Mouse (Mus musculus): ENCODE data around the gene Gm20715. TPM values are rescaled to one million over a fixed set of nuclear protein-coding genes. Genes with fewer than 3 reads are reported as not detected.
A peak's percentile ranks its signal among the peaks of the same experiment; 100 is the strongest.
"Not testable (repeated sequence)": the region's sequence is repeated elsewhere in the genome, so short reads cannot be mapped to it uniquely, and the experiment has no call there.

The Gm20715 gene
- under 1 TPM in 1 of 2 experiments, not detected in 1; 0.37 TPM for total RNA-seq (2021)
- long read RNA-seq, experiment 1, partial matches to known transcripts = 0 of 1 reads
- long read RNA-seq, experiment 1, other reads (novel, unspliced or antisense) = 1 of 1 reads
- long read RNA-seq, experiment 2, partial matches to known transcripts = 0 of 2 reads
- long read RNA-seq, experiment 2, other reads (novel, unspliced or antisense) = 2 of 2 reads

- DNase-seq (ENCODE audit: low spot score in 2 of 2) = peak; percentile 83 to 84
- intact Hi-C loops (cut with DNase I) = no loop called here
Observed at GRCm38 (mm10) chr7:6410043-6410442, at the start of gene Gm20715. Gene Gm20715, plus strand, starts transcription at chr7:6410277.

- intact Hi-C loops (cut with DNase I) = loop anchor here (5.0 kb wide), 2 partner anchors 57 to 72 kb away; no protein-coding TSS in a partner anchor
- no peak for DNase-seq (ENCODE audit: low spot score in 2 of 2)
Observed at GRCm38 (mm10) chr7:6360477-6361060, 49.5 kb upstream of the Gm20715 start.

DNA sequence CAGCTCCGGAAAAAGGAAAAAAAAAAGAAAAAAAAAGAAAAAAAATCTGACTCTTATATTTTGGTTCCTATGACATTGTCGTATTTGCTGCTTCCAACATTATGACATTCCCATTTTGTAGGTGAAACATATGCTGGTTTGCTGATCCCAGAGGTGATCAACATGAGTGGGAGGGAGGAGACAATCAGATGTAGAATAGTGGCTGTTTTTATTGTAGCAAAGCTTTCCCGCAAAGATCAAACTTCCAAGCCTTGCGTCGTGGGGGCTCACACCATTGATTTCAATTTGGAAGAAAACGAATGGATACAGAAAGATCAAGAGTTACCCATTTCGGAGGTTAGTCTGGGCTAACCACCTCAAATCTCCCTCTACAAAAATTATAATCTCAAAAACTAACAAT is 48.3 kb upstream of the Gm20715 start:
- DNase-seq (ENCODE audit: low spot score in 2 of 2) = no peak
- intact Hi-C loops (cut with DNase I) = loop anchor here (5.0 kb wide), 2 partner anchors 56 to 71 kb away; no protein-coding TSS in a partner anchor

GRCm38 (mm10) chr7:6362268-6363046 is 47.6 kb upstream of the Gm20715 start:
- intact Hi-C loops (cut with DNase I) = loop anchor here (5.0 kb wide), 2 partner anchors 55 to 70 kb away; no protein-coding TSS in a partner anchor
- peak; percentile 98 to 99 for DNase-seq (ENCODE audit: low spot score in 2 of 2)

DNA sequence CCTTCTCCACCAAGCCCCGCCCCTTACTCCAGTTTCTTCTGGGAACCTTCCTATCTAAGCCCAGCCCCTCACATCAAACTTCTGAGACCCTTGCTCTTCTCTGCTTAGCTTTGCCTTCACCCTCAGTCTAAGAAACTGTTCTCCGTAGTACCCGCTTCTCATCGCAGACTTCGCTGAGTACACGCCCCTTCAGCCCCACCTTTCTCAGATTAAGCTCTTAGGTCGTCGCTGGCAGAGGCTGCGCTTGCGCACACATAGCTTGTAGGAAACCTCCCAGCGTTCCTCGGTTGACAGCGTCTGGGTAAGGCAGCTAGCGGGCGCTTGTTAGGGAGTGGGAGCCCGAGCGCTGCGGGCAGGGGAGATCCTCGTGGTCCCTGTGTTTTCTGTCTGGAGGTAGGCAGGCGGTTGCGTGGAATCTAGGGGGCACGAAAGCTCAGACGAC is 47.0 kb upstream of the Gm20715 start, which contains the start of gene Zfp78:
TSS of gene Zfp78 (plus strand) at position 234 of the 442 bp plus-strand sequence.
- peak in 1 of 2 experiments; percentile 86 for DNase-seq (ENCODE audit: low spot score in 2 of 2)
- intact Hi-C loops (cut with DNase I) = loop anchor here (5.0 kb wide), 2 partner anchors 54 to 69 kb away; no protein-coding TSS in a partner anchor

- intact Hi-C loops (cut with DNase I) = loop anchor here (5.0 kb wide), 2 partner anchors 53 to 68 kb away; no protein-coding TSS in a partner anchor
Observed at GRCm38 (mm10) chr7:6364761-6365160, 45.3 kb upstream of the Gm20715 start.

DNA sequence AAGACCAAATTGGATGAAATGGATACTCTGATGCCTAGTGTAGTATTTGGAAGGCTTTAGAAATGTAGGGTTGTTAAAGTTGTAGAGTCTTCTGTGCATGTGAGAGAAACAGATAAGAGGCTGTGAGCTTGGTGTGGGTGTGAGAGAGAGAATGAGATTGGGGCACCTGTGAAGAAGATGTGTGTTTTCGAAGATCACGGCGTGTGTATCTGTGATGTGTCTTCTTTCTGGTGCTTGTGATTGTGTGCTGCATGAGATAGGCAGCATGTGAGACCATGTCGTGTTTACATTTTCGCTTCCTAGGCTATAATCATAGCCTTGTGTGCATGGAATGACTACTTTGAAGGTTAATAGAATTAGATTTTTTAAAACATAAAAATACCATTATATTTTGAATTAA is 42.9 kb upstream of the Gm20715 start:
- DNase-seq (ENCODE audit: low spot score in 2 of 2) = no peak
- intact Hi-C loops (cut with DNase I) = no loop called here

More at GRCm38 (mm10) chr7:6364761-6365160, 45.3 kb upstream of the Gm20715 start:
- no peak for DNase-seq (ENCODE audit: low spot score in 2 of 2)

DNA sequence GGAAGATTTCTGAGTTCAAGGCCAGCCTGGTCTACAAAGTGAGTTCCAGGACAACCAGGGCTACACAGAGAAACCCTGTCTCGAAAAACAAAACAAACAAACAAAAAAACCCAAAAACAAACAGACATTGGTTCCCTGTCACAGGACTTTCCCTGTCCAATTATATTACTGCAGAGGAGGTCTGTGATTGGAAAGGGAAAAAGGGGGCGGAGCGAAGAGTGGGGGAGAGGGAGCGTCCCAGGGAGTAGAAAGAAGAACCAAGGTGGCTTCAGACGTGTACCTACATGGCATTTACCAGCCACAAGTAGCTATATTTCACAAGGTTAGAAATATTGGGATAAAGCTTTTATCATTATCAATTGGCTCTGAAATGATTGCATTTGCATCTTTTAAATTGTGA is 41.9 kb upstream of the Gm20715 start:
- intact Hi-C loops (cut with DNase I); DNase-seq (ENCODE audit: low spot score in 2 of 2): not testable (repeated sequence)

- intact Hi-C loops (cut with DNase I) = no loop called here
- no peak for DNase-seq (ENCODE audit: low spot score in 2 of 2)
Observed at GRCm38 (mm10) chr7:6369460-6369859, 40.6 kb upstream of the Gm20715 start.

DNA sequence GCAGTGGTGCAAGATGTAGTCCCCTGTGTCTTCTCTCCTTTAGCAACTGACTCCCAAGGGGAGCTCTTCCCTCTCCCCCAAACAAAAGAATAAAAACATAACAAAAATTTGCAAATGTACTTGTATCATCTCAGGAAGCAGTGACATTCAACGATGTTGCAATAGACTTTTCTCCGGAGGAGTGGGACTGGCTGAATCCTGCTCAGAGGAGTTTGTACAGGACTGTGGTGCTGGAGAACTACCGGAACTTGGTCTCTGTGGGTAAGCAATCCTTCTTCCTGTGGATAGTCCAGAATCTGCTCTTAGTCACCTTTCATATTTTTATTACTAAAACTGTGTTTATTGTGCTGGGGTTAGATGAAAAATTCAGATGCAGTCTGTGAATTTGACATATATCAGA is 37.1 kb upstream of the Gm20715 start:
- no peak for DNase-seq (ENCODE audit: low spot score in 2 of 2)
- intact Hi-C loops (cut with DNase I) = no loop called here

DNA sequence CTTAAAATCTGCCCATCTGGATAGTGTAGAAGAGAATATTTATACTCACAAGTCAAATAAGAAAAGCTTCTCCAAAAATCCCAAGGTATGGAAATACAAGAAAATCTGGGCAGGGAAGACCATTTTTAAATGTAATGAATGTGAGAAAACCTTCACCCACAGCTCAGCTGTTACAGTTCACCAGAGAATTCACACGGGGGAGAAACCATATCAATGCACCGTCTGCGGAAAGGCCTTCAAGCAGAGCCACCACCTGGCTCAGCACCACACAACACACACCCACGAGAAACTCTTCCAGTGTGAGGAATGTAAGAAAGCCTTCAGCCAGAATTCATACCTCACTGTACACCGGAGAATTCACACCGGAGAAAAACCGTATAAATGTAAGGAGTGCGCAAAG is 31.6 kb upstream of the Gm20715 start:
- peak; percentile 68 to 69 for DNase-seq (ENCODE audit: low spot score in 2 of 2)
- intact Hi-C loops (cut with DNase I) = loop anchor here (5.0 kb wide), 1 partner anchor 399 kb away; no protein-coding TSS in a partner anchor

DNA sequence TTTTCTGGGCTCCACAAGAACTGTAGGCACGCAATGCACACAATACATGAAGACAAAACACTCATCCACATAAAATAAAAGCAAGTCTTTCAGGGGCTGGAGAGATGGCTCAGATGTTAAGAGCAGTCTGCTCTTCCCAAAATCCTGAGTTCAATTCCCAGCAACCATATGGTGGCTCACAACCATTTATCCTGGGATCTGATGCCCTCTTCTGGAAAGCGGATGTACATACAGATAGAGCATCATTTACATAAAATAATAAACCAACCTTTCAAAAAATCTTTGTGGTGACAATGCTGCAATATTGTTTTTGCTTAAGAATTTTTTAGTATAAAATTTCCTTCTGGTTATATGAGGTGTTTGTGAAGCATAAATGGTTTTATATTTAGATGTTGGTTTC is 28.6 kb upstream of the Gm20715 start:
- no peak for DNase-seq (ENCODE audit: low spot score in 2 of 2)
- intact Hi-C loops (cut with DNase I) = no loop called here

DNA sequence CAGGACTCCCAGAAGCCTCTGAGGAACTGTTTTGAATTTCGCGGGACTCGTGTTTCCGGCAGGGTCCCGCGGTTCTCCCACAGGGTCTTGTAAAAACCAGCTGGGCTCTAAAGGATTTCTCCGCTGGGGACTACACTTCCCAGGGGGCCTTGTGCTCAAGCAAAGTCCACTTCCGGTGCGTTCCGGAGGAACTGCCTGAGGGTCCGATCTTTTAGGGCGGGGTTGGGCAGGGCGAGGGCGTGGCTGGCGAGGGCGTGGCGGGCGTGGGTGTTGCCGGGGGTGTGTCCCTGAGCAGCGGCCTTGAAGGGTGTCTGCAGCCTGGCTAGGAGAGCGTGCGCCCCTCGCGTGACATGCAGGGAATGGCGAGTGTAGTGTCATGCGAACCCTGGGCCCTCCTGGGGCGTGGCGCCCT is 27.0 kb upstream of the Gm20715 start, which contains the start of gene Zfp28:
TSS of gene Zfp28 (plus strand) at position 252 of the 412 bp plus-strand sequence.
- peak; percentile 91 to 92 for DNase-seq (ENCODE audit: low spot score in 2 of 2)
- intact Hi-C loops (cut with DNase I) = no loop called here

DNA sequence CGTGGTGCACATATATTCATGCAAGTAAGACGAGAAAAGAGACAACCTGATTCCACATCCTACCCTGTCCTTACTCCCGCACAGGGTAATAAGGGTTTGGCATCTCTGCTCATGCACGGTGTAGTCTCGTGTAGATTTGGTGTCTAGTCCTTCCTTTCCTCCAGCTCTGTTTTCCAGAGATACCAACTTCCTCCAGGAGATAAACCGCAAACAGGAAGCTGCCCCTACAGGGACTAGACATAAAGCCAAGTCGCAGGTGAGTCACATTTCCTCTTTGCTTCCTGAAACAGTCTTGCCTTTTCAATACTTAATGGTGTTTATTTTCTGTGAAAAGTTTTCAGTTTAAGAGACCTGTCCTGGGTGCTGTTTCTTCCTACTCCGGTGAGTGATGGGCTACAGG is 26.1 kb upstream of the Gm20715 start:
- no peak for DNase-seq (ENCODE audit: low spot score in 2 of 2)
- intact Hi-C loops (cut with DNase I) = no loop called here

DNA sequence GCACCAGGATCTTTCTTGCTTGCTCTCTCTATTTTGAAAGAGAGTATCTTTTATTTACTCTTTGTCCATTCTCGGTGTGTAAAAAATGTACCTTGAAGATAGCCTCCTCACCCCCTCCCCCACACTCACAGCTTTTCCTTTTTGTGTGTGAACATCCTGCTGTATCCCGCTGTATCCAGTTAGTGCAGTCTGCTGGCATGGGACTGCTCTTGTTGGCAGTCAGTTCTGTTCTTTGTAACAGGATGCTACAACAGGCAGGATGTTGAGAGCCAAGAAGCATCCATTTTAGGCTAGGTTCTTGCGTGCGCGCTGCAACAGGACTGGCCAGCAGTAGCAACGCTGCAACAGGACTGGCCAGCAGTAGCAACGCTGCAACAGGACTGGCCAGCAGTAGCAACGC is 23.1 kb upstream of the Gm20715 start:
- intact Hi-C loops (cut with DNase I) = no loop called here
- peak; percentile 17 to 78 for DNase-seq (ENCODE audit: low spot score in 2 of 2)

DNA sequence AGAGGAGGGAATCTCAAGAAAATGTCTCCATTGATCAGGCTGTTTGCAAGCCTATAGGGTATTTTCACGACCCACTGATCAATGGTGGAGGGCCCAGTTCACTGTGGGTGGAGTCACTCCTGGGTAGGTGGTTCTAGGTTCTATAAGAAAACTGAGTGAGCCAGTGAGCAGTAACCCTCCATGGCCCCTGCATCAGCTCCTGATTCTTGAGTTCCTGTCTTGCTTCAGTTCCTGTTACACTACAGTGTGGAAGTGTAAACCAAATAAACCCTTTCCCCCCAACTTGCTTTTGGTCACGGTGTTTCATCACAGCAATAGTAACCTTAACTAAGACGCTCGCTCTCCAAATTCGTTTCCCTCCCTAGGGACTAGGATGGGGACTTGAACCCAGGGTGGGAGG is 21.1 kb upstream of the Gm20715 start:
- no peak for DNase-seq (ENCODE audit: low spot score in 2 of 2)
- intact Hi-C loops (cut with DNase I) = no loop called here

GRCm38 (mm10) chr7:6389449-6389848 is 20.6 kb upstream of the Gm20715 start:
- DNase-seq (ENCODE audit: low spot score in 2 of 2) = no peak
- intact Hi-C loops (cut with DNase I) = no loop called here

GRCm38 (mm10) chr7:6397996-6398975 is 11.8 kb upstream of the Gm20715 start, which contains the start of gene Smim17:
Gene Smim17, plus strand, starts transcription at chr7:6398715.
- intact Hi-C loops (cut with DNase I) = no loop called here
- DNase-seq (ENCODE audit: low spot score in 2 of 2) = peak; percentile 75 to 82

Data from left cerebral cortex, postnatal 14 days (tissue).